Comparison of ENCODE assay signal across 7 mouse cellular contexts in genomic region chr8:105564573-105565229, GRCm38 (mm10). TPM values are rescaled to one million over a fixed set of nuclear protein-coding genes. Genes with fewer than 3 reads are reported as not detected.
DNase-seq lines count a peak whose midpoint lies in the region; ATAC-seq and TF ChIP-seq lines count a peak whose summit lies in the region.
"Not testable (repeated sequence)": the region's sequence is repeated elsewhere in the genome, so short reads cannot be mapped to it uniquely, and the experiment has no call there.

No protein-coding gene starts in this region.

- H3K9me3 ChIP-seq in forebrain, embryonic 10.5 days; heart, embryonic 14.5 days (ENCODE audit: control insufficient read depth, low read length); intestine, embryonic 16.5 days (ENCODE audit: control insufficient read depth, low read length); limb, embryonic 15.5 days; megakaryocyte, embryonic 14.5 days: not testable (repeated sequence)

- not testable (repeated sequence) for H3K27me3 ChIP-seq in Patski; forebrain, embryonic 10.5 days (ENCODE audit: poor library complexity, severe bottlenecking); heart, embryonic 14.5 days (ENCODE audit: control insufficient read depth, insufficient read depth, low read length); intestine, embryonic 16.5 days (replicated peaks; ENCODE audit: control insufficient read depth, insufficient read depth, low read length); limb, embryonic 15.5 days; megakaryocyte, embryonic 14.5 days (replicated peaks)

- peak overlapping the region; percentile 80 for H3K4me3 ChIP-seq in forebrain, embryonic 10.5 days
- peak overlapping the region; percentile 90 to 96 for H3K4me3 ChIP-seq in heart, embryonic 14.5 days (ENCODE audit: control insufficient read depth in 1 of 2, insufficient read depth in 1 of 2, low read depth in 1 of 2, low read length in 2 of 2)
- peak overlapping the region; percentile 94 for H3K4me3 ChIP-seq in intestine, embryonic 16.5 days (ENCODE audit: low read length)
- peak overlapping the region; percentile 96 for H3K4me3 ChIP-seq in limb, embryonic 15.5 days
- peak overlapping the region; percentile 97 for H3K4me3 ChIP-seq in megakaryocyte, embryonic 14.5 days (replicated peaks)
- peak overlapping the region; percentile 95 for H3K4me3 ChIP-seq in olfactory bulb, adult 2 months (ENCODE audit: insufficient read depth, low read depth, low read length)

- in situ Hi-C loops in Patski (cut with MboI; ENCODE audit: low pct_unique_long_range_greater_than_20kb): not testable (repeated sequence)

- not testable (repeated sequence) for ATAC-seq in Patski; heart, embryonic 14.5 days (ENCODE audit: insufficient number of reproducible peaks, insufficient read depth, low FRiP score, low read depth); intestine, embryonic 16.5 days; limb, embryonic 15.5 days (ENCODE audit: insufficient number of reproducible peaks, low FRiP score, low TSS enrichment, low read depth)

- peak overlapping the region; percentile 79 for H3K4me2 ChIP-seq in heart, embryonic 14.5 days (ENCODE audit: low read length)
- peak overlapping the region; percentile 87 for H3K4me2 ChIP-seq in intestine, embryonic 16.5 days (ENCODE audit: low read depth, low read length)
- H3K4me2 ChIP-seq in limb, embryonic 15.5 days: peak overlapping the region; percentile 83

- 88% methylated on average over 9 of the region's 9 CpGs for WGBS in forebrain, embryonic 10.5 days
- 77% methylated on average over 9 of the region's 9 CpGs for WGBS in heart, embryonic 14.5 days
- 77% methylated on average over 9 of the region's 9 CpGs for WGBS in intestine, embryonic 16.5 days
- 79% methylated on average over 9 of the region's 9 CpGs for WGBS in limb, embryonic 15.5 days
- 66% methylated on average over 9 of the region's 9 CpGs for WGBS in olfactory bulb, adult 2 months

- CTCF ChIA-PET in Patski (lab: Charles Lee): interaction anchor here (1.0 to 3.1 kb wide), 7 partner anchors 11 to 139 kb away, joined by 3 to 9 read pairs (median 5); no protein-coding TSS in a partner anchor

- DNase-seq in Patski (ENCODE audit: low read depth, low spot score); forebrain, embryonic 10.5 days (ENCODE audit: extremely low spot score, low spot score): not testable (repeated sequence)

- peaks cover 28% of the 10 kb centered on the region for H3K4me1 ChIP-seq in forebrain, embryonic 10.5 days
- peaks cover 13 to 21% of the 10 kb centered on the region in 2 experiments; a peak in 3 of 4 replicates for H3K4me1 ChIP-seq in heart, embryonic 14.5 days (ENCODE audit: control insufficient read depth in 2 of 2, insufficient read depth in 2 of 2, low read length in 2 of 2)
- peaks cover 18% of the 10 kb centered on the region for H3K4me1 ChIP-seq in intestine, embryonic 16.5 days (ENCODE audit: control insufficient read depth, insufficient read depth, low read length)
- peaks cover 22% of the 10 kb centered on the region for H3K4me1 ChIP-seq in limb, embryonic 15.5 days
- peaks cover 60% of the 10 kb centered on the region for H3K4me1 ChIP-seq in megakaryocyte, embryonic 14.5 days
- H3K4me1 ChIP-seq in olfactory bulb, adult 2 months (ENCODE audit: control insufficient read depth, insufficient read depth, low read length): peaks cover 15% of the 10 kb centered on the region

- POLR2A ChIA-PET in Patski (lab: Charles Lee): interaction anchor here (0.9 to 1.5 kb wide), 3 partner anchors 29 to 80 kb away, joined by 3 to 4 read pairs (median 3); no protein-coding TSS in a partner anchor

- TF ChIP-seq CTCF in Patski (IDR thresholded peaks at IDR 0.05): peak; percentile 40
- not testable (repeated sequence) for TF ChIP-seq CTCF in olfactory bulb, adult 2 months (IDR thresholded peaks at IDR 0.05; ENCODE audit: insufficient read depth, low read depth, low read length)

- H3K36me3 ChIP-seq in forebrain, embryonic 10.5 days (replicated peaks); intestine, embryonic 16.5 days (ENCODE audit: control insufficient read depth, insufficient read depth, low read length); limb, embryonic 15.5 days: not testable (repeated sequence)
- peaks cover 17% of the 10 kb centered on the region for H3K36me3 ChIP-seq in heart, embryonic 14.5 days (ENCODE audit: control insufficient read depth, insufficient read depth, low read length)
- H3K36me3 ChIP-seq in megakaryocyte, embryonic 14.5 days (replicated peaks; ENCODE audit: low read length): peaks cover 34% of the 10 kb centered on the region

- not testable (repeated sequence) for TF ChIP-seq POLR2A in olfactory bulb, adult 2 months (IDR thresholded peaks at IDR 0.05; ENCODE audit: insufficient read depth, low read depth, low read length)

- peak overlapping the region; percentile 93 for H3K9ac ChIP-seq in heart, embryonic 14.5 days (ENCODE audit: low read length)
- peak overlapping the region; percentile 94 for H3K9ac ChIP-seq in intestine, embryonic 16.5 days (ENCODE audit: low read depth, low read length)
- peak overlapping the region; percentile 85; the same call in 1 of the 2 replicates for H3K9ac ChIP-seq in limb, embryonic 15.5 days

- not testable (repeated sequence) for H3K27ac ChIP-seq in forebrain, embryonic 10.5 days; intestine, embryonic 16.5 days (ENCODE audit: low read length); olfactory bulb, adult 2 months (ENCODE audit: insufficient read depth, low read depth, low read length)
- H3K27ac ChIP-seq in heart, embryonic 14.5 days (replicated peaks in 1 of 2; ENCODE audit: control insufficient read depth in 1 of 2, insufficient read depth in 1 of 2, low read depth in 2 of 2, low read length in 2 of 2): peak overlapping the region in 1 of 2 experiments; percentile 82; a peak in 1 of 4 replicates
- H3K27ac ChIP-seq in limb, embryonic 15.5 days: peak overlapping the region; percentile 87; the same call in 1 of the 2 replicates

RNA-seq across cellular contexts. Expression of gene Atp6v0d1, which starts 1.1 kb away (rescaled TPM):
- polyA plus RNA-seq in Patski (2021): 159 TPM
- 65.3 and 73.4 TPM in 2 replicates for polyA plus RNA-seq in forebrain, embryonic 10.5 days (2016; fragmentation: Nextera tagmentation; extraction: Ambion mirVana)
- 59.1 and 64.5 TPM in 2 replicates for polyA plus RNA-seq in heart, embryonic 14.5 days (2014; fragmentation: Nextera tagmentation; extraction: Ambion mirVana)
- polyA plus RNA-seq in intestine, embryonic 16.5 days (2015; fragmentation: Nextera tagmentation; extraction: Ambion mirVana): 115 and 125 TPM in 2 replicates
- 97.4 and 103 TPM in 2 replicates for polyA plus RNA-seq in limb, embryonic 15.5 days (2015; fragmentation: Nextera tagmentation; extraction: Ambion mirVana)
- 19.8 and 57.3 TPM in 2 replicates for polyA plus RNA-seq in megakaryocyte, embryonic 14.5 days (2012; ENCODE audit: insufficient read depth, low replicate concordance)
- polyA plus RNA-seq in olfactory bulb, adult 2 months (2012; ENCODE audit: insufficient read depth, insufficient read length, low replicate concordance, missing spikeins): not detected in 2 replicates

RNA-seq across cellular contexts. Expression of gene Ripor1, which starts 40.4 kb away (rescaled TPM):
- 84.2 TPM for polyA plus RNA-seq in Patski (2021)
- polyA plus RNA-seq in forebrain, embryonic 10.5 days (2016; fragmentation: Nextera tagmentation; extraction: Ambion mirVana): 13.9 and 14.4 TPM in 2 replicates
- 25.7 and 25.8 TPM in 2 replicates for polyA plus RNA-seq in heart, embryonic 14.5 days (2014; fragmentation: Nextera tagmentation; extraction: Ambion mirVana)
- polyA plus RNA-seq in intestine, embryonic 16.5 days (2015; fragmentation: Nextera tagmentation; extraction: Ambion mirVana): 17.1 and 17.8 TPM in 2 replicates
- 20.9 and 24.6 TPM in 2 replicates for polyA plus RNA-seq in limb, embryonic 15.5 days (2015; fragmentation: Nextera tagmentation; extraction: Ambion mirVana)
- polyA plus RNA-seq in megakaryocyte, embryonic 14.5 days (2012; ENCODE audit: insufficient read depth, low replicate concordance): 19.3 and 27.7 TPM in 2 replicates
- not detected in 2 replicates for polyA plus RNA-seq in olfactory bulb, adult 2 months (2012; ENCODE audit: insufficient read depth, insufficient read length, low replicate concordance, missing spikeins)

RNA-seq across cellular contexts. Expression of gene Hsd11b2, which starts 46.1 kb away (rescaled TPM):
- polyA plus RNA-seq in Patski (2021): 8.2 TPM
- polyA plus RNA-seq in forebrain, embryonic 10.5 days (2016; fragmentation: Nextera tagmentation; extraction: Ambion mirVana): 12.3 and 15.6 TPM in 2 replicates
- 0.46 and 0.59 TPM in 2 replicates for polyA plus RNA-seq in heart, embryonic 14.5 days (2014; fragmentation: Nextera tagmentation; extraction: Ambion mirVana)
- polyA plus RNA-seq in intestine, embryonic 16.5 days (2015; fragmentation: Nextera tagmentation; extraction: Ambion mirVana): 1.9 and 2.3 TPM in 2 replicates
- 1.2 and 1.9 TPM in 2 replicates for polyA plus RNA-seq in limb, embryonic 15.5 days (2015; fragmentation: Nextera tagmentation; extraction: Ambion mirVana)
- polyA plus RNA-seq in megakaryocyte, embryonic 14.5 days (2012; ENCODE audit: insufficient read depth, low replicate concordance): 0.12 TPM in 1 of 2 replicates, not detected in the other
- polyA plus RNA-seq in olfactory bulb, adult 2 months (2012; ENCODE audit: insufficient read depth, insufficient read length, low replicate concordance, missing spikeins): not detected in 2 replicates

Comparison
In these comparisons a context has a peak if more than half of its experiments do, and no peak if none do; other contexts are left out.
1. RNA of gene Atp6v0d1, which starts 1.1 kb away (polyA plus RNA-seq): 159 TPM in Patski (single experiment), 115 to 125 TPM in intestine, embryonic 16.5 days, 97.4 to 103 TPM in limb, embryonic 15.5 days, 65.3 to 73.4 TPM in forebrain, embryonic 10.5 days, 59.1 to 64.5 TPM in heart, embryonic 14.5 days and 19.8 to 57.3 TPM in megakaryocyte, embryonic 14.5 days; not detected in olfactory bulb, adult 2 months; every median in the first group is over 10 times any median in the second.
2. Peak in every context shown above with its lines, with median percentiles within 50 percentile points of each other: H3K4me3 ChIP-seq, H3K4me2 ChIP-seq and H3K9ac ChIP-seq.